Mouse (Mus musculus) small intestine, adult 2 months (tissue): ENCODE results near the gene Inpp5a.

Experiments
- CTCF ChIP-seq: fragments of 200-500 bp; IDR thresholded peaks from 2 replicates; pipeline ENCODE4 v1.5.1; 2012; ENCODE audit warnings: low read depth, mild to moderate bottlenecking, control low read depth, inconsistent platforms, low read length, moderate library complexity, mixed read lengths; ENCODE audit not compliant: insufficient replicate concordance, insufficient read length; ENCODE audit errors: extremely low read depth
- POLR2A ChIP-seq: fragments of 200-500 bp; IDR thresholded peaks from 2 replicates; pipeline ENCODE4 v1.6.1; 2012; ENCODE audit warnings: low read depth, mild to moderate bottlenecking, control low read depth, inconsistent platforms, low read length, moderate library complexity

DNA sequence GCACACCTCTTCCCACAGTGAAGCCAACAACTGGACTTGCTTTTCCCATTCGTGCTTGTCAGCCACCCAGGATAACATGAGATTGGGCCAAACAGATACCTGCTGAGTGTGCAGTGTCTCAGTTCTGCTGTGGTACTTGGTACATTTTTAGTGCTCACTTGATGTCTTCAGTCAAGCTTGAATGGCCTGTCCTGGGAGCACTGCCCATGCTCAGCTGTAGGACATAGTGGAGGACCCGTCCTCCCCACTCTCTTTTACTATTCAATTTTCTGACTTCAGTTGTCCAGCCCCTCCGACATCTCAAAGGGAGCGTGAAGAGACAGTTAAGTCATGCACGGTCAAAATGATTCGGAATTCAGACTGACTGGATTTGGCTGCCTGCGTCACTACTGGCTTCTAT lies 115.2 kb downstream of the Inpp5a start:
- no peak for TF ChIP-seq CTCF
- no peak for TF ChIP-seq POLR2A
